Mouse (Mus musculus): ENCODE results near the gene Kdm8. TPM values are rescaled to one million over a fixed set of nuclear protein-coding genes. Genes with fewer than 3 reads are reported as not detected.

The Kdm8 gene
- total and polyA plus RNA-seq, 3 experiments, result 11.6 to 14.7 TPM; not detected in 1

DNA sequence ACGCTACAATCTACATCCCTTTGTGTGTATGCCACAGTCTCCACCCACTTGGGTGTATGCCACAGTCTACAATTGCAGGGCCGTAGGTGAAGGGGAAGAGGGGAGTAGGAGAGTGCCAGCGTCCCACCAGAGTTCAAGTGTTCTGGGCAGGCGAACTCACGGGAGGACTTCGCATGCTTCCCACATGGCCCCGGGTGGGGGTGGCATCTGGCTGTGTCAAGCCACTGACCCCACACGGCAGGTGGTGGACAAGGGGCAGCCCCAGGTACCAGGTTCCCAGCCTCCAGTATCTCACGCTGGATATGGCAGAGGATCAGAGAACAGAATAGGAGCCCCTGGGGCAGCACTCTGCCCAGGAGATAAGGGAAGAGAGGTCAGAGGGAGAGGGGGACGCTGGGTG is 61.1 kb downstream of the Kdm8 start:
- Histone ChIP-seq H3K27me3 (ENCODE audit: control insufficient read depth in 1 of 2, insufficient read depth in 2 of 2, low read length in 2 of 2) (no peaks in the 10 kb centered on the region), H3K9me3 (replicated peaks; ENCODE audit: insufficient read depth, low read length) (no peaks in the 10 kb centered on the region), H3K36me3 (ENCODE audit: control insufficient read depth in 1 of 2, insufficient read depth in 2 of 2, low read length in 2 of 2) (peaks cover 0 to 8% of the 10 kb centered on the region in 2 experiments; a peak in 2 of 4 replicates), H3K4me1 (ENCODE audit: control insufficient read depth in 1 of 2, insufficient read depth in 2 of 2, low read length in 2 of 2) (peaks cover 0 to 14% of the 10 kb centered on the region in 2 experiments; a peak in 2 of 4 replicates), H3K79me2 (ENCODE audit: control insufficient read depth, insufficient read depth, low read length, poor library complexity) (no peaks in the 10 kb centered on the region), H3K9ac (ENCODE audit: control insufficient read depth, low read depth, low read length, poor library complexity, severe bottlenecking) (no peak overlapping the region), H3K27ac (ENCODE audit: control insufficient read depth, low read depth, low read length) (no peak overlapping the region), H3K4me3 (ENCODE audit: control insufficient read depth in 1 of 2, insufficient read depth in 1 of 2, low read depth in 2 of 2, low read length in 2 of 2) (no peak overlapping the region)
- TF ChIP-seq TBP (IDR thresholded peaks at IDR 0.05; ENCODE audit: low read depth, low read length) (no peak), JUND (IDR thresholded peaks at IDR 0.05; ENCODE audit: low read depth, low read length) (no peak), MAFK (IDR thresholded peaks at IDR 0.05; ENCODE audit: borderline replicate concordance, low read depth, low read length) (no peak), NRF1 (IDR thresholded peaks at IDR 0.05; ENCODE audit: insufficient read depth, low read depth, low read length, poor library complexity, severe bottlenecking) (no peak), RCOR1 (IDR thresholded peaks at IDR 0.05; ENCODE audit: low read depth, low read length) (no peak), TCF12 (IDR thresholded peaks at IDR 0.05; ENCODE audit: low read depth, low read length) (no peak), ETS1 (IDR thresholded peaks at IDR 0.05; ENCODE audit: low read depth, low read length) (no peak), MAX (IDR thresholded peaks at IDR 0.05; ENCODE audit: low read length) (no peak), ZMIZ1 (IDR thresholded peaks at IDR 0.05; ENCODE audit: low read depth, low read length) (no peak), ZKSCAN1 (IDR thresholded peaks at IDR 0.05; ENCODE audit: low read depth, low read length) (no peak), POLR2AphosphoS5 (IDR thresholded peaks at IDR 0.05; ENCODE audit: borderline replicate concordance, low read depth, low read length) (no peak), KAT2A (conservative IDR thresholded peaks at IDR 0.05; ENCODE audit: low read depth, low read length) (no peak), HCFC1 (IDR thresholded peaks at IDR 0.05; ENCODE audit: low read depth, low read length) (no peak), NELFE (IDR thresholded peaks at IDR 0.05; ENCODE audit: low read depth, low read length) (no peak), ZNF384 (IDR thresholded peaks at IDR 0.05; ENCODE audit: low read depth, low read length) (no peak), POLR2AphosphoS2 (IDR thresholded peaks at IDR 0.05; ENCODE audit: low read length) (no peak), E2F4 (IDR thresholded peaks at IDR 0.05; ENCODE audit: borderline replicate concordance, low read depth, low read length) (no peak), RAD21 (IDR thresholded peaks at IDR 0.05; ENCODE audit: low read depth, low read length) (no peak), TAL1 (IDR thresholded peaks at IDR 0.05; ENCODE audit: low read length) (no peak)
- DNase-seq (ENCODE audit: low read depth, low spot score), result no peak

DNA sequence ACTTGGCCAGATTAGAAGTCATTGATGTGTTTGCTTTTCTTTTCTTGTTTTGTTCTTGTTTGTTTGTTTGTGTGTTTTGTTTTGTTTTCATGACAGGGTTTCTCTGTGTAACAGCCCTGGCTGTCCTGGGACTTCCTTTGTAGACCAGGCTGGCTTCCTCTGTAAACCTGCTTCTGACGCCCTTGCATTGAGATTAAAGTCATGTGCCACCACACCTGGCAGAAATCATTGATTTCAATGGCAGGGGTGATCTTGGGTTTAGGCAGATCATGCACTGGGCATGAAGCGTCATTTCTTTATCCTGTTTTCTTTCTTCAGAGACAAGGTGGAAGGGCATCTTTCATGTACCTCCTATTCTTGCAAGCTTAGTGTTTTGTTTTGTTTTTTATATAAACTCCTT is 62.8 kb downstream of the Kdm8 start:
- peaks cover 0 to 11% of the 10 kb centered on the region in 2 experiments; a peak in 2 of 4 replicates for H3K36me3 ChIP-seq (ENCODE audit: control insufficient read depth in 1 of 2, insufficient read depth in 2 of 2, low read length in 2 of 2)
- no peak overlapping the region for H3K27ac ChIP-seq (ENCODE audit: control insufficient read depth, low read depth, low read length)
- peaks cover 0 to 18% of the 10 kb centered on the region in 2 experiments; a peak in 2 of 4 replicates for H3K4me1 ChIP-seq (ENCODE audit: control insufficient read depth in 1 of 2, insufficient read depth in 2 of 2, low read length in 2 of 2)
- H3K27me3 ChIP-seq (ENCODE audit: control insufficient read depth in 1 of 2, insufficient read depth in 2 of 2, low read length in 2 of 2), result no peaks in the 10 kb centered on the region
- H3K9ac ChIP-seq (ENCODE audit: control insufficient read depth, low read depth, low read length, poor library complexity, severe bottlenecking), result no peak overlapping the region
- TF ChIP-seq TCF12 (IDR thresholded peaks at IDR 0.05; ENCODE audit: low read depth, low read length) (no peak), POLR2AphosphoS2 (IDR thresholded peaks at IDR 0.05; ENCODE audit: low read length) (no peak), RCOR1 (IDR thresholded peaks at IDR 0.05; ENCODE audit: low read depth, low read length) (no peak), POLR2A (IDR thresholded peaks at IDR 0.05; ENCODE audit: control insufficient read depth in 1 of 2, insufficient read depth in 1 of 2, low read depth in 1 of 2, low read length in 2 of 2, poor library complexity in 1 of 2) (no peak), ZNF384 (IDR thresholded peaks at IDR 0.05; ENCODE audit: low read depth, low read length) (no peak), NRF1 (IDR thresholded peaks at IDR 0.05; ENCODE audit: insufficient read depth, low read depth, low read length, poor library complexity, severe bottlenecking) (no peak), MEF2A (IDR thresholded peaks at IDR 0.05; ENCODE audit: extremely low read depth, insufficient replicate concordance, low read depth, low read length, poor library complexity, severe bottlenecking) (no peak), GATA1 (IDR thresholded peaks at IDR 0.05; ENCODE audit: low read depth, low read length) (no peak), TBP (IDR thresholded peaks at IDR 0.05; ENCODE audit: low read depth, low read length) (no peak), NELFE (IDR thresholded peaks at IDR 0.05; ENCODE audit: low read depth, low read length) (no peak), JUND (IDR thresholded peaks at IDR 0.05; ENCODE audit: low read depth, low read length) (no peak), CTCF (IDR thresholded peaks at IDR 0.05 in 2 of 3, conservative IDR thresholded peaks at IDR 0.05 in 1 of 3; ENCODE audit: control insufficient read depth in 1 of 3, insufficient read depth in 1 of 3, low read depth in 2 of 3, low read length in 3 of 3, poor library complexity in 1 of 3, severe bottlenecking in 1 of 3) (no peak), BHLHE40 (IDR thresholded peaks at IDR 0.05; ENCODE audit: borderline replicate concordance, low read depth, low read length) (no peak), E2F4 (IDR thresholded peaks at IDR 0.05; ENCODE audit: borderline replicate concordance, low read depth, low read length) (no peak), MYC (IDR thresholded peaks at IDR 0.05; ENCODE audit: low read depth, low read length) (no peak), HCFC1 (IDR thresholded peaks at IDR 0.05; ENCODE audit: low read depth, low read length) (no peak), GABPA (IDR thresholded peaks at IDR 0.05; ENCODE audit: low read depth, low read length) (no peak), CHD2 (IDR thresholded peaks at IDR 0.05; ENCODE audit: low read length) (no peak)
- no peaks in the 10 kb centered on the region for H3K79me2 ChIP-seq (ENCODE audit: control insufficient read depth, insufficient read depth, low read length, poor library complexity)
- no peak overlapping the region for H3K4me3 ChIP-seq (ENCODE audit: control insufficient read depth in 1 of 2, insufficient read depth in 1 of 2, low read depth in 2 of 2, low read length in 2 of 2)
- no peaks in the 10 kb centered on the region for H3K9me3 ChIP-seq (replicated peaks; ENCODE audit: insufficient read depth, low read length)
- no peak for DNase-seq (ENCODE audit: low read depth, low spot score)

Measured in MEL (cell line).